Mouse (Mus musculus): ENCODE measurements at regions not wholly inside any gene's neighbourhood (a gene's known extent, or its start where the extent isn't known, plus 50 kb on each side); places are given as distances from the start of the nearest gene placed in this dataset.

DNA sequence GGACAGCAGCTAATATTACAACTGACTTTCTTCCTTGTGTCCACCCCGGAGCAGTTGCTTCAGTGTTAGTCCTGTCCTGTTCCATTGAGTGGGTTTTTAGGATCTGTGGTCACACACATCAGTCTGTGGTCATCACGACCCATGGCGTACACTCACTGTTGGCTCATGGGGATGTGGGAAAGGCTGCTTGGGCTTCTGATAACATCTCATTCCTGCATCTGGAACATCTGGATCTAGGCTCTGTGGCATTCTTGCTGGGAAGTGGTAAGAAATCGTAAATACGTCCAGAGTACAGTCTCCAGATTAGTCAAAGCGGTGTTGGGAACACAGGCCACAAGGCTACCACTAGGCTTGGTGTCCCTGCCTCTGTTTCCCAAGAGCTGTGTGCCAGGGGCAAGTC is 362.7 kb upstream of the Tbx3 start:
- peaks cover 17% of the 10 kb centered on the region for H3K4me1 ChIP-seq
- H3K27ac ChIP-seq (replicated peaks): no peak overlapping the region
- no peaks in the 10 kb centered on the region for H3K27me3 ChIP-seq
- no peaks in the 10 kb centered on the region for H3K9me3 ChIP-seq (replicated peaks)
- WGBS: 72% methylated on average over 6 of the region's 6 CpGs
- ATAC-seq (ENCODE audit: insufficient number of reproducible peaks, low FRiP score, low TSS enrichment, low read depth): no peak
- no peak overlapping the region for H3K4me3 ChIP-seq (replicated peaks)
- no peak overlapping the region for H3K9ac ChIP-seq
- no peak overlapping the region for H3K4me2 ChIP-seq (replicated peaks)
- H3K36me3 ChIP-seq: no peaks in the 10 kb centered on the region

DNA sequence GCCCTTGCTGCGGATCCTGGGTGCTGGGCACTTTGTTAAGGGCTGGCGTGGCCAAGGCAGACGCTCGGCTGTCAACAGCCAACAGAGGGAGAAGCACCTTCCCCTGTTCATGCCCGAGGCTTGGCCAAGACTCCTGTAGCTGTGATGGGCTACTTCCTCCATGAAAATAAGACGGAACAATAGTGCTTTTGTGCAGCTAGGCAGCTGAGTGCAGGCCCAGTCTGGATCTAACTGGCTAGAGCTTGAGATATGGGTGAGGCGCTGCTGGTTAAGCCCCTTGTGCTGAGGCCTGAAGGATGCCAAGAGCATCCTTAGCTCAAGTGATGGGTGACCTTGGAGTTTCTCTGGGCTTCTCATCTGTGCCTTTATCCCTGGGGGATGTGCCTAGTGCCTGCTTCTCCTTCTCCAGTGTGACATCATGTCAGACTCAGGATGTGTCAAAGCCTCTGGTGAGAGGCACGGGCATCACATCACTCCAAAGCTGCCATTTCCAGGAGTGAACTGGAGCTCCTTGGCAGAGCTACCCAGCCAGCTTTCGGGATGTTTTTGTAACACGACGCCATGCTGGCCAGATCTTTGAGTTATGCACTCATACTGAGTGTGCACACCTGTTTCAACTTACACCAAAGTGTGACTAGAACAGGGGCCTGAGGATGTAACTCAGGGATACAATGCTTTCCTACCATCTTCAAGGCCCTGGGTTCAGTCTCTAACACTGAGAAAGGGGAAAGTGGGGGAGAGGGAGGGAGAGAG is 360.1 kb upstream of the Tbx3 start:
- Histone ChIP-seq H3K4me2 (replicated peaks) (no peak overlapping the region), H3K9ac (no peak overlapping the region), H3K9me3 (replicated peaks) (no peaks in the 10 kb centered on the region), H3K27me3 (no peaks in the 10 kb centered on the region), H3K4me3 (replicated peaks) (no peak overlapping the region), H3K36me3 (no peaks in the 10 kb centered on the region), H3K4me1 (peaks cover 9% of the 10 kb centered on the region), H3K27ac (replicated peaks) (0 out of 2 replicates have a peak overlapping the region, but pooled peaks have one; percentile 17)
- ATAC-seq (ENCODE audit: insufficient number of reproducible peaks, low FRiP score, low TSS enrichment, low read depth): no peak
- WGBS: 40% methylated on average over 11 of the region's 11 CpGs

DNA sequence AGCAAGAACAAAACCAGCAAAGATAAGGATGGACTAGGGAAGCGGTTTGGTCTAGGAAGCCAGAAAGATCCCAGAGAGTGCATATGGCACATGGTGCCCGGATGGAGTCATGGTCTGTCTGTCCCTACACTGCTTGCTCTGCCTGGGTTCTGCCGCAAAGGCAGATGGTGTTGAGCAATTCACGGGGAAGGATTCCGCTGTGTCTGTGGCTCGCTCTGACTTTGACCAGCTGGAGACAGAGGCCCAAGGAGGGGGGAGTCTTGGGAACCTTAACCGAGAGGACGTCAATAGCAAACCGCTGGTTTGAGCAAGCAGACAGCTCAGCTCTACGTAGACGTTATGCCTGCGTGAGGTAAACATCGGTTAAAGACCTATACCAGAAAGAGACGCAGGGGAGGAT is 357.7 kb upstream of the Tbx3 start:
- no peak overlapping the region for H3K9ac ChIP-seq
- H3K27me3 ChIP-seq: no peaks in the 10 kb centered on the region
- no peaks in the 10 kb centered on the region for H3K36me3 ChIP-seq
- no peak overlapping the region for H3K27ac ChIP-seq (replicated peaks)
- 63% methylated on average over 14 of the region's 14 CpGs for WGBS
- no peaks in the 10 kb centered on the region for H3K9me3 ChIP-seq (replicated peaks)
- no peak; the same call in 1 of the 2 replicates for ATAC-seq (ENCODE audit: insufficient number of reproducible peaks, low FRiP score, low TSS enrichment, low read depth)
- peaks cover 9% of the 10 kb centered on the region for H3K4me1 ChIP-seq
- H3K4me3 ChIP-seq (replicated peaks): no peak overlapping the region
- H3K4me2 ChIP-seq (replicated peaks): no peak overlapping the region

DNA sequence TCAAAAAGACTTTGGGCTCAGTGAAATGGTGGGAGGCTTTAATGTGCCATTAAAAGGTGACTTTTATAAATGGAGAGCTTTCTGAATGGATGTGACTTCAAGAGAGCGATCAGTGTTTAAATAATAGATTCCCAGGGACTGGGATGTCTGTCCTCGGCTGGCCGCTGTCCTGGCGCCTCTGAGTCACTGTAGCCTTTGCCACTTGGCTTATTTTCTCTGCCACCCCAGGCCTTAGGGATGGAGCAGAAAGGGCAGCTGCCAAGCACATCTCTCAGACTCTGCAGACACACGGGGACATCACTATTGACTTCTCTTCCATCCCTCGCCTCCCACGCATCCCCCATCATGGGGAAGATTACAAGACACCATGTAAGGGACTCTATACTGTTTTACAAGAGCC is 355.3 kb upstream of the Tbx3 start:
- Histone ChIP-seq H3K27ac (replicated peaks) (no peak overlapping the region), H3K4me1 (peaks cover 8% of the 10 kb centered on the region), H3K4me2 (replicated peaks) (no peak overlapping the region), H3K9ac (no peak overlapping the region), H3K36me3 (no peaks in the 10 kb centered on the region), H3K9me3 (replicated peaks) (no peaks in the 10 kb centered on the region), H3K4me3 (replicated peaks) (no peak overlapping the region), H3K27me3 (no peaks in the 10 kb centered on the region)
- no peak for ATAC-seq (ENCODE audit: insufficient number of reproducible peaks, low FRiP score, low TSS enrichment, low read depth)
- 93% methylated on average over 7 of the region's 7 CpGs for WGBS

DNA sequence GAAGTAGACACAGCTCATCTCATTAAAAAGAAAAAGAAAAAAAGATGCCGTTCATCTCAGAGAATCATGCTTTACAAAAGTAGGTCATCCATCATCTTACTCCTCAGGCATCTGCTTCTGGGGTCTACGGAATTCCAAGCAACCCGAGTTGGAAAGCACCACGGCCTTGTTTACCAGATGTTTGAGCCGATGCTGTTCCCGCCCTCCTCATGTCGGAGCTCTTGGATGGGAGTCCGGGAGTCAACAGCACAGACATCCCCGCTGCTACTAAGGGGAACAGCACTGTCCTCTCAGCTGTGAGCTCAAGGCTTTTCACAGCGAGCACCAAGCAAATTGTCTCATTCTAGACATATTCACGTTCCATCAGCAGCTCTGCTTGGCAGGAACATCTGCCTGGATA is 352.9 kb upstream of the Tbx3 start:
- WGBS: 42% methylated on average over 11 of the region's 11 CpGs

DNA sequence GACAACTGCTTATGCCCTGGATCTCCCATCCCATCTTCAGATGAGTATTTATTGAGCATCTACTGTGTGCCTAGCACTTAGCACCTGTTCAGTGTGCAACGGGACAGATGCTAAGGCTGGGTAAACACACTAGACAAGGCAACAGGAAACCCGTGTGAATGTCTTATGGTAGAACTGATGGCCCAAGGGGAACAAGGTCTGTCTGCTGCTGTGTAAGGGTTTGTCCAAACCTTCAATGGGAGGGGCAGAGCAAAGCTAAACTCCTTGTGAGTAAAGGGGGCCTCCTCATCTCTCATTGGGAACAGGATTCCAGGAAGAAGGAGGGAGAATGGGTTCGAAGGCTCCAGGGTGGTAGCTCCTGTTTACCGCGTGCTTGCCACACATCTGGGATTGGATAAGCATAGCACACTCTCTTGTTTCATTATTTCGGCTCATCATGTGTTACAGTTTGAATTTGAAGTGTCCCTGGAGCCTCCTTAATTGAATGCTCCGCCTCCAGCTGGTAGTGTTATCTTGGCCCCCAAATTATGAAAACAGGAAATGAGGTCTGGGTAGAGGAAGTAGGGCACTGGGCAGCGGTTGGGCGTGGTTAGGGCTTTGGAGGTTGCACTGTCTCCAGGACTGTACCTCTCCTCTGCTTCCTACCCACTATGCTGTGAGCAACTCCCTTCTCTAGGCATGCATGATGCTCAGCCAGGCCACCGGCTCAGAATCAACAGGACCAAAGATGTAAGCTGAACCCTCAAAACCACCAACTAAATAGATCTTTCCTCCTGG is 348.9 kb upstream of the Tbx3 start:
- WGBS: 71% methylated on average over 10 of the region's 10 CpGs
- Histone ChIP-seq H3K4me1 (peaks cover 9% of the 10 kb centered on the region; the same call in 1 of the 2 replicates), H3K27me3 (no peaks in the 10 kb centered on the region), H3K4me2 (replicated peaks) (no peak overlapping the region), H3K4me3 (replicated peaks) (no peak overlapping the region), H3K27ac (replicated peaks) (no peak overlapping the region; the same call in 1 of the 2 replicates), H3K9me3 (replicated peaks) (no peaks in the 10 kb centered on the region), H3K36me3 (no peaks in the 10 kb centered on the region), H3K9ac (no peak overlapping the region)
- no peak; the same call in 1 of the 2 replicates for ATAC-seq (ENCODE audit: insufficient number of reproducible peaks, low FRiP score, low TSS enrichment, low read depth)

More for the DNA sequence above, 352.9 kb upstream of the Tbx3 start:
- no peak overlapping the region for H3K27ac ChIP-seq (replicated peaks)
- no peak overlapping the region for H3K4me2 ChIP-seq (replicated peaks)
- ATAC-seq (ENCODE audit: insufficient number of reproducible peaks, low FRiP score, low TSS enrichment, low read depth): no peak
- H3K9ac ChIP-seq: no peak overlapping the region
- no peaks in the 10 kb centered on the region for H3K36me3 ChIP-seq
- H3K9me3 ChIP-seq (replicated peaks): no peaks in the 10 kb centered on the region
- no peaks in the 10 kb centered on the region for H3K27me3 ChIP-seq
- peaks cover 9% of the 10 kb centered on the region; the same call in 1 of the 2 replicates for H3K4me1 ChIP-seq
- H3K4me3 ChIP-seq (replicated peaks): no peak overlapping the region

DNA sequence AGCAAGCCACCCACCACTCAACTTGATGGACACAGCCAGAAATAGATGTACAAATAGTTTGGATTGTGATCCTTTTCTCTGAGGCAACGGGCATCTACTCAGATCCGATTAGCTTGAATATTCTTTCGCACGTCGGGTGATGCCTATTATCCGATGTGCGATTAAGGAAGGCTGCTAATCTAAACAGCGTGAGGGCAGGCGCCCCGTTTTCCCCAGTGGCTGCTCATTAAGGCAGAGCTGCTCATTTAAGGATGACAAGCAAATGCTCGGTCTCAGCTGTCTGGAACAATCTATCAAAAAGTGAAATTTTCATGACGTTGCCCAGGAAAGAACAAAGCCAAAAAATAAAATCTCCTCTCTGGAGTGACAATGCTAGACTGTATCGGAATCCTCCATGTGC is 348.1 kb upstream of the Tbx3 start:
- no peak overlapping the region for H3K9ac ChIP-seq
- WGBS: 68% methylated on average over 13 of the region's 13 CpGs
- no peak overlapping the region for H3K4me2 ChIP-seq (replicated peaks)
- H3K4me1 ChIP-seq: peaks cover 9% of the 10 kb centered on the region; the same call in 1 of the 2 replicates
- no peaks in the 10 kb centered on the region for H3K36me3 ChIP-seq
- no peak overlapping the region for H3K27ac ChIP-seq (replicated peaks)
- no peak for ATAC-seq (ENCODE audit: insufficient number of reproducible peaks, low FRiP score, low TSS enrichment, low read depth)
- no peak overlapping the region for H3K4me3 ChIP-seq (replicated peaks)
- no peaks in the 10 kb centered on the region for H3K27me3 ChIP-seq
- H3K9me3 ChIP-seq (replicated peaks): no peaks in the 10 kb centered on the region

DNA sequence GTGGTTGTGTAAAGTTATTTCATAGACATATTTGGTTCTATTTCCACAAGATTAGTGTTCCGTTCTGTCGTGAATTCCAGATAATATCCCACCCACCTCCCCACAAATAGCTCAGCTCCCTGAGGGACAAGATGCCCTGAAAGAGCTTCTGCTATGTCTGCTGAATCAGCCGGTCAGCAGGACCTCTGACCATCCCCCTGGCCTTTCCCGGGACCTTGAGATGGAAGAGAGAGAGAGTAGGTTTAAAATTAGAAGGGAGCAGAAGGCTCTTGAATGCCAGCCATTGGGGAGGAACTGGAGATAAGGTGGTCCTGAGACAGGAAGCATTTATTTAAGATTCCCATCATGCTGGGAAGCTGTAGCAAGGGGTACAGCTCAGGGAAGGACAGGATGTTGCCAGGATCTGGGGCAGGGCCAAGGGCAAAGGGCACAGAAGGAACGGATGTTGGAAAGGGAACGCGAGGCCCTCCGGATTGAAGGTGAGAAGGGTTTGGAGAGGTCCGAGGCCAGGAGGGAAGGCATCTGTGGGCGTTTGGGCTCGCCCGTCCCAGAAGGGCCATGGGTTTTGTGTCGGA is 344.7 kb upstream of the Tbx3 start:
- no peaks in the 10 kb centered on the region for H3K9me3 ChIP-seq (replicated peaks)
- no peaks in the 10 kb centered on the region for H3K36me3 ChIP-seq
- no peak overlapping the region for H3K27ac ChIP-seq (replicated peaks)
- H3K9ac ChIP-seq: no peak overlapping the region
- H3K4me1 ChIP-seq: 0 out of 2 replicates have a peak, but pooled peaks cover 3% of the 10 kb centered on the region
- H3K4me2 ChIP-seq (replicated peaks): no peak overlapping the region
- no peaks in the 10 kb centered on the region for H3K27me3 ChIP-seq
- no peak for ATAC-seq (ENCODE audit: insufficient number of reproducible peaks, low FRiP score, low TSS enrichment, low read depth)
- no peak overlapping the region for H3K4me3 ChIP-seq (replicated peaks)
- WGBS: 61% methylated on average over 13 of the region's 13 CpGs

DNA sequence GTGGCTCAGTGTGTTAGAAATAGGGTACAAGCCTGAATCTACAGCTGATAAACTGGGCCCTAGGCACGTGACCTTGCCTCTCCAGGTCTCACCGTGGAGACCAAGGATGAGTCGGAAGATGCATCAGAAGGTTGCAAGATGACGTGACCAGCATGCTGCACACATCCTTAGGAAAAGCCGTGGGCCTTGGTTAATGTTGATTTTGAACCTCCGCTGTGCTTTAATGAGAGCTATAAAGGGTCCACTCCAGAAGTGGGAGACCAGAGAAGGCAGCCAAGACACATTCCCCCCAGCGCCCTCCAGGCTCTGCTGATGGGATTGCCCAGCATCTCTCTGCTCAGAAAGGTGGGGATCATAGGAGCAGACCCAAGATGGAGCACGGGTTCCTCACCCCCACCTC is 343.6 kb upstream of the Tbx3 start:
- WGBS: 90% methylated on average over 8 of the region's 8 CpGs
- ATAC-seq (ENCODE audit: insufficient number of reproducible peaks, low FRiP score, low TSS enrichment, low read depth): no peak
- Histone ChIP-seq H3K9me3 (replicated peaks) (no peaks in the 10 kb centered on the region), H3K4me3 (replicated peaks) (no peak overlapping the region), H3K4me2 (replicated peaks) (no peak overlapping the region), H3K27me3 (no peaks in the 10 kb centered on the region), H3K9ac (no peak overlapping the region), H3K4me1 (no peaks in the 10 kb centered on the region), H3K36me3 (no peaks in the 10 kb centered on the region), H3K27ac (replicated peaks) (no peak overlapping the region)

DNA sequence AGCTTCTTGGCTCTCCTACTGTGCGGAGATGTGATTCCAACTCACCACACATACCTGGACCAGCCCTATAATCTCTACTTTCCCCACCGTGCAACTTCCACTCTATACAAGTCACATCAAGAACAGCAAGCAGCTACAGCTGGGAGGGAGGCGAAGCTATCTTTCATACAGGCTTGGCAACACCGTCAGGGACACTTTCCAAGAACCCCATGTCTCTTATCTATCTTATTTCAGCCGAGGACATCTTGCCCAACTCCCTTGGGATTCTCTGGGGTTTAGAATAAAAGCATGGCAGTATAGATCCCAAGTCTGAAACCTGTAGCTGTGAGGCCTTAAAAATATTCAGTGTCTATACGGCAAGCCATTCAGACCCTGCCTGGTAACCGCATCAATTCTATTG is 341.5 kb upstream of the Tbx3 start:
- Histone ChIP-seq H3K4me3 (replicated peaks) (no peak overlapping the region), H3K9me3 (replicated peaks) (no peaks in the 10 kb centered on the region), H3K4me1 (no peaks in the 10 kb centered on the region), H3K36me3 (no peaks in the 10 kb centered on the region), H3K27me3 (no peaks in the 10 kb centered on the region), H3K9ac (no peak overlapping the region), H3K4me2 (replicated peaks) (no peak overlapping the region), H3K27ac (replicated peaks) (no peak overlapping the region)
- no peak for ATAC-seq (ENCODE audit: insufficient number of reproducible peaks, low FRiP score, low TSS enrichment, low read depth)
- 83% methylated on average over 7 of the region's 7 CpGs for WGBS

DNA sequence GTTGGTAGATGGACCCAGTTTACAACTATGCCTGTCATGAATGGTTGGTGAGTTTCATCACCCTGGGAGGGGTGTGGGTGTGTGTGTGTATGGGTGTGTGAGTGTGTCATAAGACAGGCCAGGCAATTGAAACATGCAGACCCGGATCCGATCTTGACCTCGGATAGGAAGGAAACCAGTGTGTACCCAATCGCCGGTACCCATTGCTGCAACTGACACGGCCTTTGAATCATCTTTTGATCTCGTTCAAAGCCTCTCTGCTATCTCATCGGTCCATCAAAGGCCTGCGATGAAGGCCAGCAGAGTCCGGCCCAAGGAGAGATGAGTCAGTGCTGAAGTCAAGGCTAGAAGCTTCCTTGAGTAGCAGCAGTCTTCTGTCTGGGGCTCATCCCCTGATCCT is 341.1 kb upstream of the Tbx3 start:
- no peaks in the 10 kb centered on the region for H3K9me3 ChIP-seq (replicated peaks)
- WGBS: 88% methylated on average over 10 of the region's 10 CpGs
- H3K4me1 ChIP-seq: no peaks in the 10 kb centered on the region
- H3K36me3 ChIP-seq: no peaks in the 10 kb centered on the region
- no peaks in the 10 kb centered on the region for H3K27me3 ChIP-seq
- no peak overlapping the region for H3K9ac ChIP-seq
- H3K4me3 ChIP-seq (replicated peaks): no peak overlapping the region
- ATAC-seq (ENCODE audit: insufficient number of reproducible peaks, low FRiP score, low TSS enrichment, low read depth): no peak
- H3K27ac ChIP-seq (replicated peaks): no peak overlapping the region
- no peak overlapping the region for H3K4me2 ChIP-seq (replicated peaks)

Measured in embryonic facial prominence, embryonic 15.5 days (tissue).